Mouse (Mus musculus): ENCODE data around the gene Tomm20l.

DNA sequence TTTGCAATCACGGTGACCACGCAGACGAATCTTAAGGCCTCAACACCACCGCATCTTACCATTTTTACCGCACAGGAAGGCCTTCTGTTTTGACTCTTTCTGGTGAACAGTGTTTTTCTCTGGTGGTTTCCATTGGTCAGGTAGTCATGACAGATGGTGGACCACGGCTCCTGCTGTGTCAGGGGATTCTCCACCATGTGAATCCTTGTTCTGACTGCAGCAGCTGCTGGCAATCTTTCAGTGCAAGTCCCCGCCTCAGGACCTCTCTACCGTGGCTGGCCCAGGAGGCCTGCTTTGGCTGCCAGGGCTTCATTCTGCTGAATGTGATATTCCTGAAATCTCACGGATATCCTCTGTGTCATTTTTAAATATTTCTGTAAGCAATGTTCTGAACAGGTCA is 12.1 kb downstream of the Tomm20l start:
- TF ChIP-seq CTCF (IDR thresholded peaks at IDR 0.05; ENCODE audit: extremely low read depth, insufficient read length, insufficient replicate concordance, low read depth, low read length) (no peak), POLR2A (IDR thresholded peaks at IDR 0.05; ENCODE audit: low read depth, low read length) (no peak)
